Mouse (Mus musculus) adrenal gland, postnatal 14 days (tissue): ENCODE measurements at regions not wholly inside any gene's neighbourhood (a gene's known extent, or its start where the extent isn't known, plus 50 kb on each side); places are given as distances from the start of the nearest gene placed in this dataset.

ENCODE experiments used
- DNase-seq: peaks from one replicate; pipeline ENCODE4 v3.0.0; 2021; ENCODE audit warnings: mixed read lengths

DNA sequence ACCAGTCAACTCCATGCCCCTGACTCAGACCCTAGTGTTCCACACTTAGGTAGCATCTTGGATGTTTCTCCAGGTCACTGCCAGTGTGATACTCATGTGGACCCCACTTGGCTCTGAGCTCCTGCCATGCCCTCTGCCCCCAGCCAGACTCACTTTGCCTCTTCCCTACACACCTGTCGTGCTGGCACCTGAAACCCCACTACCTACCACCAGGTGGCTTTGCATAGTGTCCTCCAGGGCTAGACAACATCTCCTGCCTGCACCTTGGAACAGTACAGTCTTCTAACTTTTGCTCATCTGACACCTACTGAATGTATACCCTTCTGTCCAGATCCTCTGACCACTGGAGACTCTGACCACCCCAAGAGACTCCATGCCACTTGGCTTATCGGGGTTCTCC is 80.6 kb downstream of the Fam53a start:
- DNase-seq = no peak

DNA sequence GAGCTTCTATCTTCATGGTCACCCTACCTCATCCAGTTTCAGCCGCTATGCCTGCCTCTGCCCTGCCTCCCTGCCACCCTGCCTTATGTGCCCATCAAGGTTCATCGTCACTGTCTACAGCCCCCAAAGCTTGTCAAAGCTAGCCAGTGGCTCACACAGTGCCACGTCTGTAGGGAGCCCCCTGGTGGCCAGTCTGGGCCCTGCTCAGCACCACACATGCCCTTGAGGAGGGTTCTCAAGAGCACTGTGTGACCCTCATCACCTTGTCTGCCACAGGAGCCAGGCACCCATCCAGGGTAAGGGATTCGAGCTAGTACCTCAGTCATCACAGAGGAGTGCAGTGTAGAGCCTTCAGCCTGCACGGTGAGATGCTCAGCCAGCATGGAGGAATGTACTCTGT is 86.1 kb downstream of the Fam53a start:
- peak; percentile 83 for DNase-seq

DNA sequence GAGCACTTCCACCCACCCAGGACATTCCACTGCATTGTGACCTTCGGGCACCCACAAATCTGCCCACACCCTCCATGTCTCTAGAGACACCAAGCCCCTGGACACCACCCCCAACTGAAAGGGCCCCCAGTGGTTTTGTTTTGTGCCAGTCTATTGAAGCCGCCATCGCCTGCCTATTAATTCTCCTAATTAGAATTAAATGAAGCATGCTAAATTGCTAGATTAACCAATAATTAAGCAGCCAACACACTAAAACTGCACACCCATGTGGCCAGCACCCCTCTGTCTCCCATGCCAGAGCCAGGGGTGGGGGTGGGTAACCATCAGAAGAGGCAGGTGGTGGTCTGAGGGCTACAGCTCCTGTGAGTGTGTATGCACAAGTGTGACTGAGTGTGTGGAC is 86.8 kb downstream of the Fam53a start:
- DNase-seq = no peak

DNA sequence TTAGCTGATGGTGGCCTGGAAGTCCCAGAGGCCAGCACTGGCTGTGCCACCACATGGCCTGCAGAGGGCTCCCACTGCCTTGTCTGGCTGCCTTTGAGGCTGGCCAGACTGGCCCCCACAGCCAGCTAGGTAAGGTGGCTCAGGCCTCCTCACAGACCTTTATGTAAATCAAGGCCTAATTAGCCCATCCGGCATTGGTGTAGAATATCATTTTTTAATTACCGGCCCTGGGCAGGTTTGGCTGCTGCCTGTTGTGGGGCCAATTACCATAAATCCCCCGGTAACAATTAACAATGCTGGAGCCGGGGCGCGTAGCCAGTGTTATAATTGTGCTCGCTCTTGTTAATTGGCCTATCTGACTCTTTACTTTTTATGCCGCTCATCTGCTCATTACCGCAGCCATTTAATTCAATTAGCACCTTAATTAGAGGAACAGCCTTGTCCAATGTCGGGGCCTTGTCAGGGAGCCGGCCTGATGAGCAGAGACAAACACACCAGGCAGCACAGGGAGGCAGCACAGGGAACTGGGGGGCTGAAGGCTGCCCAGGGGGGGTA is 87.4 kb downstream of the Fam53a start:
- DNase-seq = peak; percentile 39

DNA sequence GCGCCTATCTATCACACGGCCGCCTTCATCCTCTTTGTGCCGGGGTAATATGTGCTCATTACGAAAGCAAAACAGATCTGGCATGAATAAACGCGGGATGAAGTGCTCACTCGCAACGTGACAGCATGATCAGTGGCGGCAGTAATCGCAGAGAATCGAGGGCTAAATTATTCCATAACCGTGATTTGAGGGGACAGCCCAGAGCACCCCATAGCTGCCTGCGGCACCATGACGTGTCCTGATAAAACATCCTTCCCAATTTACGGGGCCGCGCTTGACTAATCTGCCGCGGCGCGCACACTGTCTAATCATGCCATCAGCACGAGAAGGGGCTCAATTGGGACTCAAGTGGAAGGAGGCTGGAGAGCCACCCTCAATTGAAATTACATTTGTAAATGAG is 89.2 kb downstream of the Fam53a start:
- no peak for DNase-seq

DNA sequence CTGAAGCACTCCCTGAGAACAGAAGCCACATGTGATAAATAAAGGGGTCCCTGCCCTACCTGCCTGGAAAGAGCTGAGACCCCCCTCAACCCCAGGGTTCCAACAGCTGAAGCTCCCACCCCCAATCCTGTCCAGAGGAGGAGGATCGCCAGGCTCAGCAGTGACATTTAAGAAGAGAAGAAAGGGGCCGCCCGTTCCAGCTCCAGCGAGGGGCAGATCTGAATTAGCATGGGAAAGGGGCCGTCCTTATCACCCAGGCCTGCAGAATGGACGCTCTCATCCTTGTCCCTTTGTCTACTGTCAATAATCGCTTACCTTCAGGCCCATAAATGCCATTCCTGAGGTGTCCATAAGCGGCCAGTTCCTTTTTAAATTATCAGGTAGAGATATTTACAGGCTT is 92.0 kb downstream of the Fam53a start:
- DNase-seq = no peak

DNA sequence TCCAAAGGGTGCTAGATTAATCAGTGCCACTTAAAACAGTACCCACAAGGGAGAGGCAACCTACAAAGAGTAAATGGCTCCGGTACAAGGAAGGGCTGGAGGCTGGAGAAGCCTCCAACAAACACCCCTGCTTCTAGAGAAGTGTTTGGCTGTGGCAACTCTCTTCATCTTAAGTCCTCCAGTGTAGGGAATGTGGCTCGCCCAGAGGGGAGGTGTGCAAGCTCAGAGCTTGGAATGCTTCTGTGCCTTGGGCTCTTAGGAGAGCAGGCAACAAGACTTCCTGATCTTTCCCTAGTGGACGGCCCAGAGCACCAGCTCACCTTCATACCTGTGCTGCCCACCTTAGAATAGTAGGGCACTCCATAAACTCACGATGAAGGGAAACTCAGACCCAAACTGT is 92.4 kb downstream of the Fam53a start:
- no peak for DNase-seq

DNA sequence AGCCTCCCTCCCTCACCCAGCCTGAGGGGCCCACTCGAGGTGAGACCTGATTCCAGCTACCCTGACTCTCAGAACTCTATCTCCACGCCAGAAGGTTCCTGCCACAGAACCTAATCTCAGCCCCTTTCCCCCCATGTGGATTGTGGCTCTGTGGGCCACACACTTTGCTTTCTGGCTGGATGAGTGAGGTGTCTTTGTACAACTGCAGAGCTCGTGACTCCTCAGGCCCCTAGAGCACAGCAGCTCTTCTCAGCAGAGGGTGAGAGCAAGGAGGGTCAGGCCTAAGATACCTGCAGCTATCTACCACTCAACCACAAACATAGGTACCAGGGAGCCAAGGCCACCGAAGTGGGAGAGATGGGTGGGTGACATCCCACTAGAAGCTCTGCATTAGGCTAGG is 93.2 kb downstream of the Fam53a start:
- DNase-seq = no peak

DNA sequence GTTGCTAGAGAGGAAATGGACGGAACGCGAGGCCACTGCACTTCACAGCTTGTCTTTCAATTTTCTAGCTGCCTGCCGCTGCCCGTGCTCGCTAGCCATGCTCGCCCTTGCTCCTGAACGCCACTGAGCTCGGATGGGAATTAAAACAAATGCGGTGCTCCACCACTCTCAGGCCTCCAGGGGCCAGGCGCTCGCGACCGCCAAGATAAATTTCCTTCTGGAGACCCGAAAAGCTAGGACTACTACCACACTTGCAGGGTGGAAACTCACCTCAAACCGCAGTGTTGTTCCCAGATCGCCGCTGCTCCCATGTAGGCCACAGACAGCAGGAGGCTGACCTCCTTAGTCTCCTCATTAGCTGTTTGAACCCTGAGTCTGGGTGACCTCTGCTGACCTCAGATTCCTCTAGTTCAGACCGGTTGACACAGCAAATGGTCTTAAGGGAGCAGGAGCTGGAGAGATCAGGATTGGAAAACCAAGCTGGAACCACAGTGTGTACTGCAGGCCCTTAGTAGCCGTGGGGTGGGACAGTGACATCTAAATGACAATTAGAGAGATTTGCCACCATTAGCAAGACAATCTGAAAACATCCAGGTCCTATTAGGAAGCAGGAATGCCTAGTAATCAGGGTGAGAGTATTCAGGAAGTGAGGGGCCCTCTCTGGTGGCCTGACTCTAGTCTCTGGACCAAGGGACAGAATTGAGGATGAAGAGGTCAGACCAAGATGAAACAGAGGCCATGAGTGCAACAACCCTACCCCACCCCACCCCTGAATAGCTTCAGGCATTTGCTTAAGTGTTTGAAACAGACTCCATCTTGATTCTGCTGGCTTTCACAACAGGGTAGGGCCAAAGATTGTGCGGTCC is 94.1 kb downstream of the Fam53a start:
- no peak for DNase-seq

DNA sequence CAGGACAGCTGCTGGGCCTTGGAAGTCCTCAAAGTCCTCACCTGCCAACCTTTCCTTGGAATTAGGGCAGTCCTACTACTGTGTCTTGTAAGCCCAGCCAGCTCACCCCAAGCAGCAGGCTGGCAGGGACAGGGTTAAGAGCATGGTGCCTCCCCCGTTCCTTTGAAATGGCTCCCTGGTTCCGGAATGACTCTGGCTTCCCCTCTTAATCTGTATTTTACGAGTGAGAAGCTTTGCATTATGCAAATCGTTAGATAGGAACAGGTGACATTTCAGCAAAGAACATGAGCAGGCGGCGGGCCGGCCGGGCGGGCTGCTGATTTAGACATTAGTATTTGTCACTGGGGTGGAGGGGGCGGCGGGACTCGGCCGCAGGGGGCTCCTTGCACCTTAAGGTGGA is 95.1 kb downstream of the Fam53a start:
- DNase-seq = no peak

DNA sequence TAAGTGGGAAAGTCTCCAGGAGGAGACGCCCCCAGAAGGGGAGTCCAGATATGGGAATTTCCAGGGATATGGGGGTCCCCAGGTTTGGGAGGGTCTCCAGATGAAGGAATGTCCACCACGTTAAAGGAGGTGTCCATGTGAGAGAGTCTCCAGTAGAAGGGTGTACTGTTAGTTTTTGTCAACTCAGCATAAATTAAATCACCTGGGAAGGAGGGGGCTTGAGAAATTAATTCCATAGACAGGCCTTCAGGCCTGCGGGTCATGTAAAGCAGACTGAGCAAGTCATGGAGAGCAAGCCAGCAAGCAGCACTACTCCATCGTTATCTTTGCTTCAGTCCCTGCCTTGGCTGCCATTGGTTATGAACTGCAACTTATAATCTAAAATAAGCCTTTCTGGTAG is 96.2 kb downstream of the Fam53a start:
- DNase-seq = no peak

DNA sequence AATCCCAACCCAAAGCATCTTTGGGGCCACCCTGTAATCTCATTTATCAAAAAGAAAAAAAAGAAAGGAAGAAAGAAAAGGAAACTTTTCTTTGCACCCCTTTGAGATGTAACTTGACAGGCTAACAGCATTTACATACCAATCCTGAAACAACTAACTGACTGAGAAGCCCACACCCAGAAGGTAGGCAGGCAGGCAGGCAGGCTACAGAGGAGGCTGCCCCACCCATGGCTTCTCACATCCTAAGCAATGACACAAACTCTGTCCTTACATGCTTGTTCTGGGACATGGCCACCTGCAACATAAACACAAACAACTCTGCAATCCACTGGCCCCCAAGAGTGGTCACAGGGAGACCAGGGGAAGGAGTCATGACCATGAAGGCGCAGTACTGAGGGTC is 97.5 kb upstream of the Nkx1-1 start:
- DNase-seq = no peak

DNA sequence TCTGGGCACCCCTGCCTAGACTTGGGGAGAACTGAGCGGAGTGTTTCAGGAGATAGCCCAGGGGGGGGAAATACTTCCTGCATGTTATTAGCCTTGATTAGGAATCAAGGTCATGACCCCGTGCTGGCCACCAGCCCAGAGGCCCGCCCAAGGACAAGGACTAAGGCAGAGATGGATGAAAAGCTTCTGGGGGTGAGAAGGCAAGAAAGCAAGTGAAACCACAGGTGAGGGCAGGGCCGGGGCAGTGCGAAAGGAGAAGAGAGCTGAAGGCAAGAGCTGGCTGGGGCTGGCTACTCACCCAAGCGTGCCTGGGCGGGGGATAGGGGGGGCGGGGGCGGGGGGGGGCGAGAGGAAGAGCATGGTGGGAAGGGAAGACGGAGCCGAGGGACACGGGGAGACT is 96.0 kb upstream of the Nkx1-1 start:
- peak; percentile 53 for DNase-seq

DNA sequence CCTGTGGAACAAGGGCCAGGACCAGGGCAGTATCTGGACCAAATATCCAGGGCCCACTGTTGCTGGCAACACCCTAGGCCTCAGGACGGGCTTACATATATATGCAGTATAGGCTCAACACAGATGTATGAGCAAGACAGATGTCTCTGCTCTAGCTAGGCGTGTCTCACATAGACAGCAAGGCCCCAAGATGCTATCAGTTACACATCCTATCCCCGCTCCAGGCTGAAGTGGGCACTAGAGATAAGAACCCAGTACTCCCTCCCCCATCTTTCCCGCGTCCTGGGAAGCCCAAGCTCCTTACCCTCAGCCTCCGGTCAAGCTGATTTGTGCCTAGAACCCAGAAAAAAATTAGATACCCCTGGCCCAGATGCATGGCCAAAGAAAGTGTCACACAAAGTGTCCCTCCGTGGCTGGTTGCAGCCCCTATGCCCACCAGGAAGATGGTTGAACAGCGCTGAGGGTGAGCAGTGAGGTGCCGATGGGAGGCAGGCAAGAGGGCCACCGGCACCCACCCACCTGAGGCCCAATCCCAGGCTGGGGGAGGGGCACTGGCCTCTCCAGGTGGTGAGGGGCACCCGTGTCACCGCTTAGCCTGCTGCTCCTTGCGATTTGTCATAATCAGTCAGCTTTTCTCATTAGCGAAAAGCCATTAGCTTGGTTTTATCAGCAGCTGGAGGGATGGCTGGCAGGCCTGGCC is 95.3 kb upstream of the Nkx1-1 start:
- DNase-seq = no peak

DNA sequence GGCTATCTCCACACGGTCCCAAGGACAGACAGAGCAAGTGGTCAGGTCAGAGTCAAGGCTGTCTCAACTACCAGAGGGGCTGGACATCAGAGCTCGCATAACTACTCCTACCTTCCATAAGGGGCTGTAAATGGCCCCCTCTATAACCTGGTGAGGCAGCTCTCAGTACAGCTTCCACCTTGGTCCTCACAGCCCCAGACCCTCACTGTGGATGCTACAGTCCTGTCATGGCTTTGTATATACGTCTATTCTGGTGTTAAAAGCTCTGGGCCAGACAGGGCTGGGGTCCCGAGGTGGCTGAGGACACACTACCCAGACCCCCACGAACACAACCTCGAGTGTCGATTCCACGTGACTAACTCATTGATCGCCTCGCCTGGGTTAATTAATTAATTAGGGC is 94.0 kb upstream of the Nkx1-1 start:
- DNase-seq = no peak

DNA sequence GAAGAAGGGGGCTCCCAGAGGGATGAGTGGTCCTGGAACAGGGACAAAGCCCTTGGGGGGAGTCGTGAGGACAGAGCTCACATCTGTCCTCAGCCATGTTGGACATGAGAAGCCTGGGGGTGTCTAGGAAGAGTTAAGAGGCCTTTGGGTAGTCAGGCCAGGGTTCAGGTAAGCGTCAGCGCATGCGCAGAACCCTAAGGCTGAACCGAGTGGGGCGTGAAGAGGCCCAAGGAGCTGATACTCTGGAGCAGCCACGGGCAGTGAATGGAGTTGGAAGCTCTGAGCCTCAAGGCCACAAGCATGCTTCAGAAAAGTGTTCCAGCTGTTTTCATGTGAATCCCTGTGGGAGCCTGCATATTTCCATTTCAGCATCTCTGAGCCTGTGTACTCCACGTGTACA is 93.5 kb upstream of the Nkx1-1 start:
- DNase-seq = no peak

DNA sequence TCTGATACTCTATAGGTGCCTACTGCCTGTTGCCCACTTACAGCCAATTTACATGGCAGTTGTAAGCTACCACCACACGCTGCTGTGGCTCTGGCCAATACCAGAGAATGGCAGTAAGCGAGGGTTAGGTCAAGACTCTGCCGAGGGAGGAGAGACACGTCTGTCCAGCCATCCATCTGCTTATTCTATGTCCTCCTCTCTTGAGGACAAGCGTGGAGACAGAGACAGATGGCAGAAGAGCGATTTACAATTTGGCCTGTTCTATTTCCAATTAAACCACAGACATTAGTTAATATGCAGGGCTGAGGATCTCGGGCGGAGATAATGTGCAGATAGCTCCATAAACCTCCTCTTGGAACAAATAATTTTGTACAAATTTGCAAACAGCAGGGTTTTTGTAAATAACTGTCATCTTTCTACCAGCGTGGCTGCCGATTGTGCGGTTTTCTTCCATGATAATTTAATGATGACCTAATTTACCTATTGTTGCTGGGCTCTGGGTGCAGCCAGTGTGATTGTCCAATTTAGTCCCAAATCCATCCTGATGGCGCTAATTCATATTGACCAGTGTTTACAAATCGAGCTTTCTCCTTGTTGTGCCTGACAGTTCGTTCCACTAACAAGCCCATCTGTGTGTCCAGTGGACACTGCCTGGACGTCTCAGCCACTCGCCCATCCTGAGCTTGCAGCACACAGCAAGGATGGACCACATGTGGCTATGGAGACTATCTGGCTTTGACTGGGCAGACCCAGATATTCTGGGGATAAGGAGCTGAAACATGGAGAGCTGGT is 88.4 kb upstream of the Nkx1-1 start:
- no peak for DNase-seq

DNA sequence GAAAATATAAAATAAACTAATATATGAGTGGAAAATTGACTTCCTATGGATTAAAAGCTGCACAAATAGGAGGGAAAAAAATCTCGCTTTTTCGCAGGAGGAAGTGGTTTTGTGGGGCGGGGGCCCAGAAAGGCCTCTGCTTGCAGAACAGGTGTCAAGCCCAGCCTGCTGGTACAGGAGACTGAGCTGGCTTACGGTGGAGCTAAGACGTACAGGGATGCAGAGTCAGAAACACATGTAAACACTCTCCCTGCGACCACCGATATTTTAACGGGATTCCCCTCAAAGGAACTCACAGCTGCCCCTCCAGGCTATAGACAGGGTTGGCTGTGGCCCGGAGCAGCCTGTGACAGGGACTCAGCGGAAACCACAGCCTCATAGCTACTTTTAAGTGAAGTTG is 87.1 kb upstream of the Nkx1-1 start:
- DNase-seq = no peak

DNA sequence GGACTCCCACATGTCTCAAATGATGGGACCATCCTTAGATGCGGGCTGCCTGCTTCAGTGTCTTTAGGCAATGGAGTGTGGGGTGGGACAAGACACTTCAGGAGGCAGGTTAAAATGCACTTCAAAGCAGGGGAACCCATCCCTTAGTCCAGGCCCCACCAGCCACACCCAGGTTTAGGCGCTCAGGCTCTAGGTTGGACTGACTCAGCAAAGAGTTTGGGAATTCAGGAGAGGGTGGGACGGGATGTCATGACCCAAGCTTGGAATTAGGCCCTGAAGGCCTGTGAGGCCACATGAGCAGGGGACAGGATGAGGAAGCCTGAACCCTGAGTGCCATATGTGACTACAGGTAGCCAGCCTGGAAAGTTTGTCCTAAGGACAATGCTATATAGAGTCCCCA is 85.6 kb upstream of the Nkx1-1 start:
- no peak for DNase-seq

DNA sequence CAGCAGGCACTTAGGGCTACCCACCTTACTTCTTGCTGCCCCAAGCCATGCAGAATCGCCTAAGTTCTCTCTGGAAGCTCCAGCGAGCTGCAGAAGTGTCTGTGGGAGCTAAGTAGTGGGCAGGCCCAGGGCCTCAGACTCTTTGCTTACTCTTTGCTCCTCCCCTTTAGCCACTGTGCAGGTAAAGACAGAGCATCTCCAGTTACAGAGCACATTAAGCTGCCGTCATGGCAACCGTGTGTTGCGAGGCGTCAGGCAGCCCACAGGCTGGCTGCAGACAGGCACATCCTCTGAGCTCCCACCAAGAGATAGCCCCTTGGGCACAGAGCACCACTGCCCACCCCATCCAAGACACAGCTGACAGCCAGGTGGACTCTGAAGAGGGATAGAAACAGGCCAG is 85.1 kb upstream of the Nkx1-1 start:
- DNase-seq = no peak

DNA sequence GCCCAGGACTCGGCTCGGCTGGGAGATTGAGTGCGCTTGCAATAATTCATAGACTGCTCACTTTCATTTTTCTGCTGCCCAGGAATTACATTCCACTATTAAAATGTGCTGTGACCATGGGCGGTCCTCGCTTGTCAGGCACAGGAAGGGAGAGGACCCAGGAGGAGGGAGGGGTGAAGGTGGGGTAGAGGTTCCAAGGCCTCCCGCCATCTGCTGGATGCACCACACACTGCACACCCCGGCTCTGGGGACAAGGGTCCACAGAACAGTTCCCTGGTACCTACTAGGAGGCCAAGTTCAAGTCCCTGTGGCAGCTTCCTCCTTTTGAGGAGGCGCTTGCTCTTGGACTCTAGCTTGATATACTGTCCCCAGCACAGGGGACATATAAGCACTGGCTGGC is 83.8 kb upstream of the Nkx1-1 start:
- DNase-seq = peak; percentile 44

DNA sequence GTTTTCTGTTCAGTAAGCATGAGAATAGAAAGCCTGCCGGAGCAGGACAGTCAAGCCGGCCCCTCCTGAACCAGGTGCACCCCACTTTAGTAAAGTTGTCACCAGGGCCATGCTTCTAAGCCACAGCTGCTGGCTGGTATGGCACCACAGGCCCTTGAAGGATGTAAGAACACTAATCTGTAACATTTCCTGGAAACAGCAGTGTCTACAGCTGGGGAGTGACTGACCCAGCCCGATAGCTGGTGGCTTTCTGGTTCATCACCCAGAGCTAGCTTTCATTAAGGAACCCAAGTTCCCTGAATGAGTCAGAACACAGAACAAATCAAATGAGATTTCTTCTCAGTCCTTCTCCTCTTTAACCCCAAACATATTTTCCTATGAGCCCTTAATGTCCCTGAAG is 82.4 kb upstream of the Nkx1-1 start:
- no peak for DNase-seq
